Mouse (Mus musculus): ENCODE results near the gene Kcnn3.

DNA sequence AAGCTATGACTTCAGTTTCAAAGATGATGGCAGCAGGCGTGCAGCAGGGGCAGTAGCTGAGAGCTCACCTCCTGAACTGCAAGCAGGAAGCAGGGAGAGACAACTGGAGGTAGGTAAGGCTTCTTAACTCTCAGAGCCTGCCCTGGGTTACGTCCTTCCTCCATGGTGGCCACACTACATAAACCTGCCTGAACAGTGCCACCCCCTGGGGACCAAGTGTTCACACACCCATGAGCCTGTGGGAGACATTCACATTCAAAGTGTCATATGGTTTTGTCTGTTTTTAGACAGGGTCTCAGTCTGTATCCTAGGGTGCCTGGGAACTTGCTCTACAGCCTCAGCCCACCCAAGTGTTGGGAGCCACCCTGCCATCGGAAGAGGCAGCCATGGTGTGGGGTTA is 29.2 kb upstream of the Kcnn3 start:
- TF ChIP-seq CTCF (IDR thresholded peaks at IDR 0.05; ENCODE audit: low read depth, low read length) (no peak), POLR2A (IDR thresholded peaks at IDR 0.05; ENCODE audit: borderline replicate concordance, low read depth, low read length) (no peak)
